Mouse (Mus musculus): Measurements from ENCODE around the gene Zfp655. TPM values are rescaled to one million over a fixed set of nuclear protein-coding genes. Genes with fewer than 3 reads are reported as not detected.
A peak's percentile ranks its signal among the peaks of the same experiment; 100 is the strongest.

The Zfp655 gene
- polyA plus RNA-seq, 1 experiment from 2014 or later = 19.1 TPM

- ATAC-seq (ENCODE audit: low FRiP score, low TSS enrichment) = no peak
- 92% methylated on average over 3 of the region's 3 CpGs for WGBS
Measured at GRCm38 (mm10) chr5:145213505-145213904, 18.0 kb upstream of the Zfp655 start.

GRCm38 (mm10) chr5:145214679-145215078 lies 16.8 kb upstream of the Zfp655 start:
- H3K4me3 ChIP-seq (ENCODE audit: low read depth, low read length) = no peak overlapping the region
- H3K36me3 ChIP-seq (ENCODE audit: control insufficient read depth, insufficient read depth, low read length) = peaks cover 13% of the 10 kb centered on the region
- H3K4me2 ChIP-seq (replicated peaks; ENCODE audit: low read depth) = no peak overlapping the region
- H3K27ac ChIP-seq (replicated peaks) = no peak overlapping the region
- DNase-seq (ENCODE audit: low spot score) (no peak), ATAC-seq (ENCODE audit: low FRiP score, low TSS enrichment) (0 out of 2 replicates have a peak, but pooled peaks have one; percentile 30)
- H3K9me3 ChIP-seq (ENCODE audit: control insufficient read depth, low read length) = no peaks in the 10 kb centered on the region
- H3K27me3 ChIP-seq (ENCODE audit: control insufficient read depth, insufficient read depth, low read length) = no peaks in the 10 kb centered on the region
- H3K4me1 ChIP-seq (replicated peaks; ENCODE audit: control insufficient read depth, insufficient read depth) = no peaks in the 10 kb centered on the region
- WGBS = 71% methylated on average over 4 of the region's 4 CpGs
- TF ChIP-seq CTCF (IDR thresholded peaks at IDR 0.05; ENCODE audit: low read depth) = peak; percentile 66
- no peak for TF ChIP-seq EP300 (optimal IDR thresholded peaks at IDR 0.05)
- H3K9ac ChIP-seq (ENCODE audit: low read length) = no peak overlapping the region

More at GRCm38 (mm10) chr5:145213505-145213904, 18.0 kb upstream of the Zfp655 start:
- Histone ChIP-seq H3K36me3 (ENCODE audit: control insufficient read depth, insufficient read depth, low read length) (peaks cover 9% of the 10 kb centered on the region), H3K27ac (replicated peaks) (no peak overlapping the region), H3K9ac (ENCODE audit: low read length) (no peak overlapping the region), H3K4me1 (replicated peaks; ENCODE audit: control insufficient read depth, insufficient read depth) (no peaks in the 10 kb centered on the region), H3K9me3 (ENCODE audit: control insufficient read depth, low read length) (no peaks in the 10 kb centered on the region), H3K4me3 (ENCODE audit: low read depth, low read length) (no peak overlapping the region), H3K4me2 (replicated peaks; ENCODE audit: low read depth) (no peak overlapping the region), H3K27me3 (ENCODE audit: control insufficient read depth, insufficient read depth, low read length) (no peaks in the 10 kb centered on the region)
- TF ChIP-seq EP300 (optimal IDR thresholded peaks at IDR 0.05) (no peak), CTCF (IDR thresholded peaks at IDR 0.05; ENCODE audit: low read depth) (no peak)
- DNase-seq (ENCODE audit: low spot score) = no peak

- Histone ChIP-seq H3K36me3 (ENCODE audit: control insufficient read depth, insufficient read depth, low read length) (peaks cover 24% of the 10 kb centered on the region), H3K4me3 (ENCODE audit: low read depth, low read length) (no peak overlapping the region), H3K9me3 (ENCODE audit: control insufficient read depth, low read length) (no peaks in the 10 kb centered on the region), H3K4me2 (replicated peaks; ENCODE audit: low read depth) (no peak overlapping the region), H3K27me3 (ENCODE audit: control insufficient read depth, insufficient read depth, low read length) (no peaks in the 10 kb centered on the region), H3K9ac (ENCODE audit: low read length) (no peak overlapping the region), H3K27ac (replicated peaks) (no peak overlapping the region), H3K4me1 (replicated peaks; ENCODE audit: control insufficient read depth, insufficient read depth) (no peaks in the 10 kb centered on the region)
- DNase-seq (ENCODE audit: low spot score) = peak; percentile 35
- ATAC-seq (ENCODE audit: low FRiP score, low TSS enrichment) = peak; percentile 77; the same call in 1 of the 2 replicates
- TF ChIP-seq EP300 (optimal IDR thresholded peaks at IDR 0.05) = no peak
- no peak for TF ChIP-seq CTCF (IDR thresholded peaks at IDR 0.05; ENCODE audit: low read depth)
- 57% methylated on average over 6 of the region's 6 CpGs for WGBS
Measured at GRCm38 (mm10) chr5:145217746-145218145, 13.8 kb upstream of the Zfp655 start.

- ATAC-seq (ENCODE audit: low FRiP score, low TSS enrichment) = no peak
- no peaks in the 10 kb centered on the region for H3K27me3 ChIP-seq (ENCODE audit: control insufficient read depth, insufficient read depth, low read length)
- no peak overlapping the region for H3K27ac ChIP-seq (replicated peaks)
- H3K4me1 ChIP-seq (replicated peaks; ENCODE audit: control insufficient read depth, insufficient read depth) = no peaks in the 10 kb centered on the region
- H3K4me3 ChIP-seq (ENCODE audit: low read depth, low read length) = no peak overlapping the region
- no peak for DNase-seq (ENCODE audit: low spot score)
- H3K36me3 ChIP-seq (ENCODE audit: control insufficient read depth, insufficient read depth, low read length) = peaks cover 24% of the 10 kb centered on the region
- H3K9ac ChIP-seq (ENCODE audit: low read length) = no peak overlapping the region
- no peaks in the 10 kb centered on the region for H3K9me3 ChIP-seq (ENCODE audit: control insufficient read depth, low read length)
- H3K4me2 ChIP-seq (replicated peaks; ENCODE audit: low read depth) = no peak overlapping the region
- 93% methylated on average over 21 of the region's 21 CpGs for WGBS
- TF ChIP-seq EP300 (optimal IDR thresholded peaks at IDR 0.05) (no peak), CTCF (IDR thresholded peaks at IDR 0.05; ENCODE audit: low read depth) (no peak)
Measured at GRCm38 (mm10) chr5:145218206-145218605, 13.3 kb upstream of the Zfp655 start.

- H3K4me1 ChIP-seq (replicated peaks; ENCODE audit: control insufficient read depth, insufficient read depth) = no peaks in the 10 kb centered on the region
- H3K4me2 ChIP-seq (replicated peaks; ENCODE audit: low read depth) = no peak overlapping the region
- H3K4me3 ChIP-seq (ENCODE audit: low read depth, low read length) = no peak overlapping the region
- H3K9ac ChIP-seq (ENCODE audit: low read length) = no peak overlapping the region
- no peaks in the 10 kb centered on the region for H3K27me3 ChIP-seq (ENCODE audit: control insufficient read depth, insufficient read depth, low read length)
- ATAC-seq (ENCODE audit: low FRiP score, low TSS enrichment) = no peak
- WGBS = 92% methylated on average over 20 of the region's 20 CpGs
- TF ChIP-seq EP300 (optimal IDR thresholded peaks at IDR 0.05) (no peak), CTCF (IDR thresholded peaks at IDR 0.05; ENCODE audit: low read depth) (no peak)
- DNase-seq (ENCODE audit: low spot score) = no peak
- peaks cover 24% of the 10 kb centered on the region for H3K36me3 ChIP-seq (ENCODE audit: control insufficient read depth, insufficient read depth, low read length)
- no peaks in the 10 kb centered on the region for H3K9me3 ChIP-seq (ENCODE audit: control insufficient read depth, low read length)
- H3K27ac ChIP-seq (replicated peaks) = no peak overlapping the region
Measured at GRCm38 (mm10) chr5:145218671-145219070, 12.8 kb upstream of the Zfp655 start.

GRCm38 (mm10) chr5:145219981-145220380 lies 11.5 kb upstream of the Zfp655 start:
- ATAC-seq (ENCODE audit: low FRiP score, low TSS enrichment) = no peak
- no peaks in the 10 kb centered on the region for H3K27me3 ChIP-seq (ENCODE audit: control insufficient read depth, insufficient read depth, low read length)
- no peak overlapping the region for H3K4me3 ChIP-seq (ENCODE audit: low read depth, low read length)
- H3K4me1 ChIP-seq (replicated peaks; ENCODE audit: control insufficient read depth, insufficient read depth) = no peaks in the 10 kb centered on the region
- H3K9me3 ChIP-seq (ENCODE audit: control insufficient read depth, low read length) = no peaks in the 10 kb centered on the region
- peaks cover 24% of the 10 kb centered on the region for H3K36me3 ChIP-seq (ENCODE audit: control insufficient read depth, insufficient read depth, low read length)
- no peak overlapping the region for H3K9ac ChIP-seq (ENCODE audit: low read length)
- DNase-seq (ENCODE audit: low spot score) = no peak
- H3K4me2 ChIP-seq (replicated peaks; ENCODE audit: low read depth) = no peak overlapping the region
- TF ChIP-seq CTCF (IDR thresholded peaks at IDR 0.05; ENCODE audit: low read depth) (no peak), EP300 (optimal IDR thresholded peaks at IDR 0.05) (no peak)
- no peak overlapping the region for H3K27ac ChIP-seq (replicated peaks)
- 91% methylated on average over 8 of the region's 8 CpGs for WGBS

Measured in stomach, postnatal 0 days (tissue).